Mouse (Mus musculus) hindbrain, embryonic 15.5 days (tissue): ENCODE data around the gene Ap5s1. TPM values are rescaled to one million over a fixed set of nuclear protein-coding genes. Genes with fewer than 3 reads are reported as not detected.

Source experiments
- ATAC-seq: fragments of 200-750 bp; cut with Nextera tagmentation; 2 replicates; pipeline ENCODE4 v1.8.0; 2017; ENCODE audit warnings: low read depth, moderate number of reproducible peaks, moderate TSS enrichment; ENCODE audit not compliant: low FRiP score
- H3K27ac ChIP-seq: fragments of 300-500 bp; sonication (generic); replicated peaks from 2 replicates; pipeline ENCODE4 v1.5.1; 2015; ENCODE audit warnings: mild to moderate bottlenecking, inconsistent platforms
- H3K27me3 ChIP-seq: fragments of 300-500 bp; sonication (generic); 2 replicates; pipeline ENCODE4 v1.6.1; 2015; ENCODE audit warnings: control low read depth, inconsistent platforms
- H3K36me3 ChIP-seq: fragments of 300-500 bp; sonication (generic); 2 replicates; pipeline ENCODE4 v1.6.1; 2015; ENCODE audit warnings: control low read depth, inconsistent platforms
- H3K4me1 ChIP-seq: fragments of 300-500 bp; sonication (generic); replicated peaks from 2 replicates; pipeline ENCODE4 v1.6.1; 2015; ENCODE audit warnings: control low read depth, inconsistent platforms
- H3K4me2 ChIP-seq: fragments of 300-500 bp; sonication (generic); 2 replicates; pipeline ENCODE4 v1.6.1; 2015; ENCODE audit warnings: moderate library complexity, mild to moderate bottlenecking, inconsistent platforms
- H3K4me3 ChIP-seq: fragments of 300-500 bp; sonication (generic); 2 replicates; pipeline ENCODE4 v1.5.1; 2015; ENCODE audit warnings: mild to moderate bottlenecking, inconsistent platforms
- H3K9ac ChIP-seq: fragments of 300-500 bp; sonication (generic); 2 replicates; pipeline ENCODE4 v1.6.1; 2015; ENCODE audit warnings: inconsistent platforms
- H3K9me3 ChIP-seq: fragments of 300-500 bp; sonication (generic); 2 replicates; pipeline ENCODE4 v1.6.1; 2016; ENCODE audit warnings: control low read depth, inconsistent platforms
- WGBS: fragments of 180-500 bp; shearing (Covaris S2); methylation state at CpG from one replicate; pipeline ENCODE4 v1.1.7; 2015; 5-methylcytosine and 5-hydroxymethylcytosine counted together
- polyA plus RNA-seq: library from polyadenylated mRNA; unstranded; fragments of >200 nt; fragmentation: Nextera tagmentation; extraction: Ambion mirVana; gene quantifications from 2 replicates; pipeline ENCODE4 v1.2.1, GENCODE M21; 2015

Gene Ap5s1
- polyA plus RNA-seq, 1 experiment from 2014 or later = 33.5 TPM

DNA sequence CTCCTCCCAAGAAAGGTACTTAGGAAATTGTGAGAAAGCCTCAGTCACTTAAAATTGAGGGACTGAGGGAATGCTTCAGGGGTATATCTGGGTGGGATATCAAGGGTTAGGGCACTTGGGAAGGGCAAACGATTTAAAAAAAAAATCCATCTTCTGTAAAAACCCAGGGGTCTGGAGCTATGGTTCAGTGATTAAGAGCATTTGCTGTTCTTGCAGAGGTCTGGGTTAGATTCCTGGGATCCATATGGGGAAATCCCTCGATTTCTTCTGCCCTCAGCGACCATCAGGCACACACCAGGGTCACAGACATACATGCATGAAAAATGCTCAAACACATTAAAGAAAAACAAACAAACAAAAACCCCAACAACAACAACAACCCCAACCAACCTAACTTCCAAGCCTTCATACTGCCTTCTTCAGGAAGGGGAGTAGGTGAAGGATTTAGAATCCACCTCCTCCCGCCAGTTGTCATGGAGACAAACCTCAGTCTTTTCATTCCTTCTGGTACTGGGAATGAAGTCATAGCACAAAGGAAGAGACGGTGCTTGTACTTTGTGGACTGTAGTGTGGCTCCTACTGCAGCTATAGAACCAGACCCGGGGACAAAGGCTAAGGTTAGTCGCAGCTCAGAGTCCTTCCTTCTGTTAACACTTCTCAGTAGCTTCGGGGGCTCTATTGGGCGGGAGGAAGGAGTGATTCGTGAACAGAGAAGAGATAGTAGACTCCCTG is 54.8 kb downstream of the Ap5s1 start:
- 4% methylated on average over 10 of the region's 10 CpGs for WGBS
- Histone ChIP-seq H3K27ac (peak overlapping the region; percentile 98), H3K9me3 (no peaks in the 10 kb centered on the region), H3K4me3 (peak overlapping the region; percentile 77), H3K27me3 (no peaks in the 10 kb centered on the region), H3K36me3 (no peaks in the 10 kb centered on the region), H3K4me1 (peaks cover 36% of the 10 kb centered on the region), H3K9ac (peak overlapping the region; percentile 74), H3K4me2 (peak overlapping the region; percentile 92)
- peak; percentile 88 for ATAC-seq

DNA sequence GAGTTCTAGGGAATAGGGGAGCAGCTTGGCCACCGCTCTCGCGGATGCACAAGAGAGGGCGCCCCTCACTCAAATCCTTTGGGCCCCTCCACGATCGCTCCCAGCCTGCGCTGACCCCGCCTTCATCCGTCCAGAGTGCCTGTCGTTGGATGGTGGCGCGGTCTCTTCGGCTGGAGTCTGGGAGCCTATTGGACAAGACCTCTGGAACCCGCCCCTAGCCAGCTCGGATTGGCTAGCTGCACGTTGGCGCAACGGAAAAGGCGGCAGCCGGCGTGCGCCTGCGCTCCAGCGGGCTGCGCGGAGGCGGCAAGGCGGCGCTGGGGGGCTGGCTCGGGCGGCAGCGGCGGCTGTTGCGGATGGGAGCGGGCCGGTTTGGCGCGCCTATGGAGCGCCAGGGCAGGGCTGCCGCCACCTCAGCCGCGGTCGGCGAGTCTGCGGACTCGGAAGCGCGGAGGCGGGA is 55.4 kb downstream of the Ap5s1 start, which contains the start of gene Pank2:
TSS of gene Pank2 (plus strand) at position 283 of the 460 bp plus-strand sequence.
- no peaks in the 10 kb centered on the region for H3K9me3 ChIP-seq
- WGBS = under 1% methylated on average over 48 of the region's 49 CpGs
- H3K9ac ChIP-seq = peak within 1 kb of the TSS; percentile 98
- H3K36me3 ChIP-seq = no peaks in the 10 kb centered on the region
- H3K27ac ChIP-seq = peak within 1 kb of the TSS; percentile 98
- peaks cover 36% of the 10 kb centered on the region for H3K4me1 ChIP-seq
- peak within 1 kb of the TSS; percentile 77 for H3K4me3 ChIP-seq
- peak; percentile 100 for ATAC-seq
- peak within 1 kb of the TSS; percentile 92 for H3K4me2 ChIP-seq
- no peaks in the 10 kb centered on the region for H3K27me3 ChIP-seq

Other genes with a start within 250 kb of the Ap5s1 start
- gene Gfra4, start 164.0 kb upstream of the Ap5s1 start, polyA plus RNA-seq = 45.0 and 52.9 TPM in 2 replicates
- 1.0 and 2.3 TPM in 2 replicates for gene Adam33, start 143.3 kb upstream of the Ap5s1 start, polyA plus RNA-seq
- gene Siglec1, start 120.3 kb upstream of the Ap5s1 start, polyA plus RNA-seq = 0.22 and 0.63 TPM in 2 replicates
- gene Hspa12b, start 79.8 kb upstream of the Ap5s1 start, polyA plus RNA-seq = 4.7 and 4.8 TPM in 2 replicates
- not detected in 2 replicates for gene Gm11037, start 73.6 kb upstream of the Ap5s1 start, polyA plus RNA-seq
- gene 1700037H04Rik, start 47.0 kb upstream of the Ap5s1 start, polyA plus RNA-seq = 86.4 and 90.9 TPM in 2 replicates
- gene Cenpb, start 27.0 kb upstream of the Ap5s1 start, polyA plus RNA-seq = 15.2 and 15.5 TPM in 2 replicates
- gene Cdc25b, start 20.1 kb upstream of the Ap5s1 start, polyA plus RNA-seq = 29.2 and 30.8 TPM in 2 replicates
- 10.3 and 10.9 TPM in 2 replicates for gene Spef1, start 19.8 kb upstream of the Ap5s1 start, polyA plus RNA-seq
- gene Mavs, start 27.0 kb downstream of the Ap5s1 start, polyA plus RNA-seq = 7.9 and 8.0 TPM in 2 replicates
- 25.2 and 26.1 TPM in 2 replicates for gene Pank2, start 55.4 kb downstream of the Ap5s1 start, polyA plus RNA-seq
- gene Rnf24, start 145.8 kb downstream of the Ap5s1 start, polyA plus RNA-seq = 15.9 and 18.2 TPM in 2 replicates